ENCODE assay signal across 23 mouse cellular contexts in the genomic region with DNA sequence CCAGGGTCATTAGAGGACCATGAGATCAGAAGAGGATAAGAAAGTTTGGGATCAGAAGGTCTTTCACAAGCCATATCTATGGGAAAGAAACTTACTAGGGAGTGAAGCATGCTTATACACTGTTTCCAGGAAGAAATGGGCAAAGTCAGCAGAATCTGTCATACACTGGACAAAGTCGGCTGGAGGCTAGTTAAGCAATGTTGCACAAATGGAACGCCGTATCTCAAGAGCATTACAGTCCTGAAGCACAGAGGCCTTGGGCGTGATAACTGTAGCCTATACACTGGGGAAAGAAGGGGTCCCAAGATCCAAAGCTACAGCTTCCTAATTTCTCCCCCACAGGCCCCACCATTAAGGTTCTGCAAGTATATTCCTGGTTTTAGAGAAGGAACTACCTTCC. TPM values are rescaled to one million over a fixed set of nuclear protein-coding genes. Genes with fewer than 3 reads are reported as not detected.
"Had no signal": no experiment of that assay in that cellular context is flagged by ENCODE, and none has a peak within 500 bp of the region (broad histone marks: within the 10 kb centered on the region; RNA-seq: fewer than 3 reads in every experiment).

No protein-coding gene starts in this region.

- DNase-seq: forebrain, postnatal 0 days; gastrocnemius, postnatal 14 days; gastrocnemius, postnatal 36 days; heart, adult 2 months; heart, postnatal 10 days; kidney, adult 11 months; kidney, postnatal 14 days; kidney, postnatal 36 days; layer of hippocampus, adult 9-11 months; layer of hippocampus, postnatal 36 days; left cerebral cortex, postnatal 4 days had no signal

- H3K27me3 ChIP-seq: heart, embryonic 12.5 days; hindbrain, embryonic 13.5 days; hindbrain, embryonic 15.5 days; kidney, embryonic 15.5 days; limb, embryonic 13.5 days; limb, embryonic 15.5 days had no signal

- H3K9me3 ChIP-seq: heart, embryonic 12.5 days; hindbrain, embryonic 13.5 days; hindbrain, embryonic 15.5 days; kidney, embryonic 15.5 days; limb, embryonic 13.5 days; limb, embryonic 15.5 days; liver, embryonic 12.5 days had no signal

- H3K4me1 ChIP-seq: hindbrain, embryonic 13.5 days; hindbrain, embryonic 15.5 days had no signal

- H3K4me3 ChIP-seq: heart, adult 2 months; heart, embryonic 12.5 days; hindbrain, embryonic 13.5 days; hindbrain, embryonic 15.5 days; kidney, embryonic 15.5 days; limb, embryonic 13.5 days; limb, embryonic 15.5 days; liver, embryonic 12.5 days had no signal

- H3K36me3 ChIP-seq: heart, embryonic 12.5 days; hindbrain, embryonic 13.5 days; hindbrain, embryonic 15.5 days; kidney, embryonic 15.5 days; limb, embryonic 13.5 days; limb, embryonic 15.5 days; liver, embryonic 12.5 days had no signal

- H3K4me2 ChIP-seq: heart, embryonic 12.5 days; hindbrain, embryonic 13.5 days; hindbrain, embryonic 15.5 days; kidney, embryonic 15.5 days; limb, embryonic 13.5 days; limb, embryonic 15.5 days; liver, embryonic 12.5 days had no signal

- H3K9ac ChIP-seq: forebrain, postnatal 0 days; heart, embryonic 12.5 days; hindbrain, embryonic 13.5 days; hindbrain, embryonic 15.5 days; kidney, embryonic 15.5 days; limb, embryonic 13.5 days; limb, embryonic 15.5 days; liver, embryonic 12.5 days; liver, embryonic 14.5 days had no signal

- H3K27ac ChIP-seq: heart, adult 2 months; hindbrain, embryonic 13.5 days; hindbrain, embryonic 15.5 days; hindbrain, postnatal 0 days; kidney, embryonic 15.5 days; kidney, postnatal 0 days; limb, embryonic 13.5 days; limb, embryonic 15.5 days; liver, embryonic 12.5 days; liver, embryonic 14.5 days had no signal

- ATAC-seq: forebrain, postnatal 0 days; hindbrain, postnatal 0 days; liver, embryonic 12.5 days had no signal

RNA-seq across cellular contexts. Expression of a gene that starts 51.1 kb away (rescaled TPM):
- total RNA-seq: gastrocnemius, adult 8-10 months; gastrocnemius, postnatal 36 days had no signal
- polyA plus RNA-seq: hindbrain, embryonic 11.5 days; liver, embryonic 12.5 days had no signal
